Mouse (Mus musculus): Measurements from ENCODE around the gene Ppp1r12a.

- no peak for TF ChIP-seq GATA1 (IDR thresholded peaks at IDR 0.05; ENCODE audit: low read length)
- no peak for TF ChIP-seq TAL1 (IDR thresholded peaks at IDR 0.05; ENCODE audit: low read length)
These were observed 17.9 kb upstream of the Ppp1r12a start for GRCm38 (mm10) chr10:108143991-108144525.

Data from erythroblast, embryonic 14.5 days (primary cell).